Mouse (Mus musculus): ENCODE measurements around the gene Gramd1c.

- TF ChIP-seq CTCF (IDR thresholded peaks at IDR 0.05; ENCODE audit: low read depth) (no peak), EP300 (IDR thresholded peaks at IDR 0.05; ENCODE audit: low read depth) (no peak)
Measured at GRCm38 (mm10) chr16:44087650-44088049, 24.5 kb upstream of the Gramd1c start.

All from liver, embryonic 14.5 days (tissue).